Mouse (Mus musculus) 3134 (cell line): ENCODE measurements around the gene Pex13.
"Not testable (repeated sequence)": the region's sequence is repeated elsewhere in the genome, so short reads cannot be mapped to it uniquely, and the experiment has no call there.

Source experiments
- DNase-seq: peaks from one replicate; pipeline ENCODE4 v3.0.0-alpha.2; 2011; ENCODE audit warnings: low spot score; ENCODE audit not compliant: insufficient read length; ENCODE audit errors: extremely low read depth

Pex13 gene

GRCm38 (mm10) chr11:23647835-23648234 lies 17.9 kb downstream of the Pex13 start:
- no peak for DNase-seq

DNA sequence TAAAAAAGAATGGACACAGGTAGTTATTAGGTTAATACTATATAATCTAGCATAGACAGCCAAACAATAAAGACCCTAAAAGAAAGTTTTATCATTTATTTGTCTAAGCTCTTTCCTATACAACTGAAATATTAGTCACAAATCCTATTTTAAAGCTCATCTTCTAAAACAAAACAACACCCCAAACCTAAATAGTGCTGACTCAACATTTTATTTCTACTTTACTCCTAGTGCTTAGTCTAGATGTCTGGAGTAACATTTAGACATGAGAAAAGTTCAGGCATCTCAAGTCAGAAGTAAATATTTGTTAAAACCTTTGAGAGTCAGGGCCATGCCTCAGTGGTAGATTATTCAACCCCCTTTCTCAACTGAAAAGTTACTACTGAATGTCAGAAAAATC lies 18.3 kb downstream of the Pex13 start:
- DNase-seq = no peak

DNA sequence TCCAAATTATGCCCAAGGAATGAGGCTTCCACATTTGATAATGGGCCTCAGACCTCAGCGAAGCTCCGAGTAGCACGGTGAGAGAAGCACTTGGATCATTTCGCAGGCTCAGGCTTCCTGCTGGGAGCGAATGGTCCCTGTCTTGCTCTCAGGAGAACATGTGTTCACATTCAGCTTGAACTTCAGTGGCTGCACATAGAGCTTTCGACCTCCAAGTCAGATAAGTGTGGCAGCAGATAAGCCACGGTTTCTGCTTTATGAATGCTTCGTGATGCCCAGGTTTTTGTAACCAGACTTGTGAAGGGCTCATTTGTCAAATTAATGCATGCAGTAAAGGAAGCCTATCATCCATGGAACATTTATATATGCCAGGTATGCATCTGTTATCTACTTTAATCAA lies 31.2 kb downstream of the Pex13 start:
- DNase-seq = no peak

GRCm38 (mm10) chr11:23633879-23634215 lies 31.9 kb downstream of the Pex13 start:
- DNase-seq = no peak

- peak; percentile 96 for DNase-seq
Observed at GRCm38 (mm10) chr11:23632945-23633878, 32.5 kb downstream of the Pex13 start, which contains the start of gene 0610010F05Rik. 0610010F05Rik (minus strand) TSS chr11:23633639.

DNA sequence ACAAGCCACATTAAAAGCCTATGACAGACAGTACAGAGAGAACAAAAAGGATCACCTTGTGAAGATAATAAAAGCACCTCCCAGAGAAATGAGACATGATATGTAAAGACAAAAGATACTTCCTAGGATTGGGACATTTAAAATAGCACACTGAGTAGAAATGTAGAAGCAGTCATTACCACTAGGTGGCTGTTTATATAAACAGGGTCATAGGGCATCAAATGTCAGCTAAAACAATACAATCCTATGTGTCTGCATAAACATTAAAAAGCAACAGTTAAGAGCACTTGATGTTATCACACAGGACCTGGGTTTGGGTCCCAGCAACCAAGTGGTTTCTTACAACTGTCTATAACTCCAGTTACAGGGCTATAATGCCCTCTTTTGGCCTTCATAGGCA lies 35.1 kb downstream of the Pex13 start:
- DNase-seq = no peak

GRCm38 (mm10) chr11:23618995-23619394 lies 46.8 kb downstream of the Pex13 start:
- no peak for DNase-seq

- no peak for DNase-seq
Observed at GRCm38 (mm10) chr11:23614546-23614945, 51.2 kb downstream of the Pex13 start.

DNA sequence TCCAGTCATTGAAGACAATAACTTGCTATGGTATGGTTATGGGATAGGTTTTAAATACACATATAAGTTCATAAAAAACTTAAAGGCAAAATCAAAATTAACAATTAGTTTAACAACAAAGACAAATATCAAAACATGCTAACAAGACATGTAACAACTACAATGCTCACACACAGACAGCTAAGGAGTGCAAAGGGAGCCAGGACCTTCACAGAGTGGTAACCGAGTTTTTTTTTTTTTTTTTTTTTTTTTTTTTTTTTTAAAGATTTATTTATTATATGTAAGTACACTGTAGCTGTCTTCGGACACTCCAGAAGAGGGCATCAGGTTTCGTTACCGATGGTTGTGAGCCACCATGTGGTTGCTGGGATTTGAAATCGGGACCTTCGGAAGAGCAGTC lies 58.5 kb downstream of the Pex13 start:
- DNase-seq = not testable (repeated sequence)
